Mouse (Mus musculus): ENCODE data around the gene Heatr9.
"Not testable (repeated sequence)": the region's sequence is repeated elsewhere in the genome, so short reads cannot be mapped to it uniquely, and the experiment has no call there.

Heatr9 gene

GRCm38 (mm10) chr11:83522075-83522474 lies at the start of gene Heatr9:
Heatr9 (minus strand) TSS chr11:83522175.
- no peak for DNase-seq

- no peak for DNase-seq
Measured at GRCm38 (mm10) chr11:83570189-83570588, 48.2 kb upstream of the Heatr9 start.

GRCm38 (mm10) chr11:83569249-83569648 lies 47.3 kb upstream of the Heatr9 start:
- no peak for DNase-seq

GRCm38 (mm10) chr11:83568786-83569185 lies 46.8 kb upstream of the Heatr9 start:
- no peak for DNase-seq

- no peak for DNase-seq
Measured at GRCm38 (mm10) chr11:83568061-83568460, 46.1 kb upstream of the Heatr9 start.

GRCm38 (mm10) chr11:83567311-83567710 lies 45.3 kb upstream of the Heatr9 start:
- DNase-seq: no peak

GRCm38 (mm10) chr11:83566617-83567016 lies 44.6 kb upstream of the Heatr9 start:
- DNase-seq: no peak

GRCm38 (mm10) chr11:83563754-83564153 lies 41.8 kb upstream of the Heatr9 start:
- DNase-seq: peak; percentile 27 to 48

GRCm38 (mm10) chr11:83562311-83562887 lies 40.4 kb upstream of the Heatr9 start:
- no peak for DNase-seq

GRCm38 (mm10) chr11:83560405-83560804 lies 38.4 kb upstream of the Heatr9 start:
- DNase-seq: no peak

GRCm38 (mm10) chr11:83557074-83557473 lies 35.1 kb upstream of the Heatr9 start:
- DNase-seq: no peak

- DNase-seq: peak; percentile 73 to 81
Measured at GRCm38 (mm10) chr11:83556085-83556781, 34.3 kb upstream of the Heatr9 start.

- DNase-seq: no peak
Measured at GRCm38 (mm10) chr11:83551668-83552067, 29.7 kb upstream of the Heatr9 start.

GRCm38 (mm10) chr11:83551037-83551436 lies 29.1 kb upstream of the Heatr9 start:
- not testable (repeated sequence) for DNase-seq

GRCm38 (mm10) chr11:83550186-83550632 lies 28.2 kb upstream of the Heatr9 start:
- DNase-seq: no peak

GRCm38 (mm10) chr11:83544214-83544613 lies 22.2 kb upstream of the Heatr9 start:
- DNase-seq: no peak

- DNase-seq: no peak
Measured at GRCm38 (mm10) chr11:83541415-83541814, 19.4 kb upstream of the Heatr9 start.

GRCm38 (mm10) chr11:83540931-83541330 lies 19.0 kb upstream of the Heatr9 start:
- no peak for DNase-seq

GRCm38 (mm10) chr11:83538705-83539314 lies 16.8 kb upstream of the Heatr9 start:
- peak; percentile 26 to 40 for DNase-seq

- no peak for DNase-seq
Measured at GRCm38 (mm10) chr11:83536831-83537230, 14.9 kb upstream of the Heatr9 start.

GRCm38 (mm10) chr11:83534609-83535423 lies 12.8 kb upstream of the Heatr9 start:
- peak; percentile 81 to 84 for DNase-seq

GRCm38 (mm10) chr11:83534143-83534542 lies 12.2 kb upstream of the Heatr9 start:
- DNase-seq: no peak

- DNase-seq: no peak
Measured at GRCm38 (mm10) chr11:83533192-83533591, 11.2 kb upstream of the Heatr9 start.
